Mouse (Mus musculus): ENCODE measurements around the gene Xrcc1. TPM values are rescaled to one million over a fixed set of nuclear protein-coding genes. Genes with fewer than 3 reads are reported as not detected.
A peak's percentile ranks its signal among the peaks of the same experiment; 100 is the strongest.

Gene Xrcc1
- polyA plus RNA-seq, 1 experiment from 2014 or later, result 105 TPM

DNA sequence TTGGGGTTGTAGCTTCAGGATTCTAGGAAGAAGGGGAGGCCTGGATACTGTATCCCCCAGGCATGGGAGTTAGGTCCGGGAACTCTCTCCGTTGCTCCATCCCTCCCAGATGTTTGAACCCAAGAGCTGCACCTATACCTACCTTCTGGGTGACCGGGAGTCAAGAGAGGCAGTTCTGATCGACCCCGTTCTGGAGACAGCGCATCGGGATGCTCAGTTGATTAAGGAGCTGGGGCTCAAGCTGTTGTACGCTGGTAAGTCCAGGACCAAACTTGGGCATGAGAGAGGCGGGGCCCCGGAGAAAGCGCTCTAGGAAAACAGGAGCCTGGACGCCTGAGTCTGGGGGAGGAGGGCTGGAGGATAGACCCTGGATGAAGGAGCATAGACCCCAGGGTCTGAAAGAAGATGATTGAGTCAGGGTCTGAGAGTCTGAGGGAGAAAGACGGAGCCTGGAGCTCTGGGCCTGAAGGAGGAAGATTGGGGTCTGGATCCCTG is 48.3 kb downstream of the Xrcc1 start:
- peak overlapping the region; percentile 79 for H3K4me2 ChIP-seq
- ATAC-seq (ENCODE audit: low FRiP score), result peak; percentile 11

DNA sequence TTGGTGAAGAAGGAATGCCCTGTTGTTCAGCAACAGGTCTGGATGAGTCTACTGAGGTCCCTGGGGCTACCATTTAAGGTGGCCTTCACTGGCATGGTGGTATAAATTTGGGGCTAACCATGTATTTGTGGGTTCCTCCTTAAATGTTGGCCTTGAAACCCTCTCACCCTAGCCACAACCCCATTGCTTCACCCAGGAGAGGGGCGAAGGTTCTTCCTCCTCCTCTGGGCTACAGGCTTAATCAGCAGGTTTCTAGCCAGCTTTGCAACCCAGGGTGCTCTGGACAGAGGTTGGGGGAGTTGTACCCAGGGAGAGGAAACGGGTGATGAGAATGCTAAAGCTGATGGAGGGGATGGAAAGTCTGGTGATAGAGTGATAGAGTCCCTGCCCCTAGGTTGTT is 49.4 kb downstream of the Xrcc1 start:
- no peaks in the 10 kb centered on the region for H3K36me3 ChIP-seq (replicated peaks)
- no peak overlapping the region for H3K9ac ChIP-seq
- H3K4me1 ChIP-seq, result peaks cover 20% of the 10 kb centered on the region
- no peak for ATAC-seq (ENCODE audit: low FRiP score)
- H3K9me3 ChIP-seq, result no peaks in the 10 kb centered on the region
- no peak overlapping the region for H3K4me2 ChIP-seq
- no peak overlapping the region for H3K4me3 ChIP-seq (replicated peaks)
- peaks cover 16% of the 10 kb centered on the region for H3K27me3 ChIP-seq
- 86% methylated on average over 2 of the region's 2 CpGs for WGBS
- H3K27ac ChIP-seq, result no peak overlapping the region

More for the DNA sequence above, 48.3 kb downstream of the Xrcc1 start:
- Histone ChIP-seq H3K36me3 (replicated peaks) (no peaks in the 10 kb centered on the region), H3K27ac (no peak overlapping the region), H3K9ac (peak overlapping the region; percentile 64), H3K9me3 (no peaks in the 10 kb centered on the region), H3K27me3 (peaks cover 18% of the 10 kb centered on the region), H3K4me1 (peaks cover 20% of the 10 kb centered on the region), H3K4me3 (replicated peaks) (peak overlapping the region; percentile 61)
- WGBS, result 2% methylated on average over 13 of the region's 13 CpGs

GRCm38 (mm10) chr7:24598121-24598520 is 52.0 kb downstream of the Xrcc1 start:
- no peaks in the 10 kb centered on the region for H3K36me3 ChIP-seq (replicated peaks)
- peaks cover 16% of the 10 kb centered on the region for H3K27me3 ChIP-seq
- no peak overlapping the region for H3K9ac ChIP-seq
- no peak overlapping the region for H3K27ac ChIP-seq
- H3K4me2 ChIP-seq, result no peak overlapping the region
- no peaks in the 10 kb centered on the region for H3K9me3 ChIP-seq
- H3K4me1 ChIP-seq, result peaks cover 24% of the 10 kb centered on the region
- no peak overlapping the region for H3K4me3 ChIP-seq (replicated peaks)
- 72% methylated on average over 4 of the region's 4 CpGs for WGBS
- ATAC-seq (ENCODE audit: low FRiP score), result no peak

DNA sequence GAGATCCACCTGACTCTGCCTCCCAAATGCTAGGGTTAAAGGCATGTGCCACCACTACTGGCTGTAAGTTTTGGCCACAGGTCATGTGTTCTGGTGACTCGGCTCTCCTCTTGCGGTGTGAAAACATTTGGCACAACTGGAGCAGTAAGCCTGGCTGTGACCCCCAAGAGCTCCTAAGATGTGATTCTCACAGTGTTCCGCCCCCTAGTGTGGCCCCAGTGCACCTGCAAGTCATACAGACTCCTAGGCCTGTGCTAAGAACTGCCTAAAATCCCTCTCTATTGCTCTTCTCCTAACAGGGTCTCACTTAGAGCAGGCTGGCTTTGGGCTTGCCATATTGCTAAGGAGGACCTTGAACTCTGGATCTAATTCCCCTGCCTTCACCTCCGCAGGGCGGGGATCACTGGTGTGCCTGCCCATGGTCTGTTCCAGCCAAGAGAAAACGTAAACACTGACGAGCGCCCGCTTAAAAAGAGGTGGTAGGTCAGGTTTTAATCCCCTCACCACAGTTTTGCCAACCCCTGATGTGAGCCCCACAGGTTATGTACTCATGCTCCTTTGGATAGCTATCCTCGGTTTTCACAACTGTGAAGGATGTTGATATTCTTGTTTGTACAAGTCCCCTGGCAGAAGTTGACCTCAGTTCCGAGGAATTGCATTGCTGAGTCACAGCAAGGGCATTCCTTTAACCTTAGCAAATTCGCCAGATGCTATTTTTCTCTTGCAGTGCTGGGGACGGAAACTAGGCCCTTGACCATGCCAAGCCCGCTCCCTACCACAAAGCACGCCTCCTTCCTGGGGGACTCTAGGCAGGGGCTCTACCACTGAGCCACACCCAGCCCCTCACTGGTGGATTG is 53.4 kb downstream of the Xrcc1 start:
- Histone ChIP-seq H3K27me3 (peaks cover 12% of the 10 kb centered on the region), H3K4me1 (peaks cover 13% of the 10 kb centered on the region), H3K27ac (no peak overlapping the region), H3K36me3 (replicated peaks) (no peaks in the 10 kb centered on the region), H3K9me3 (no peaks in the 10 kb centered on the region), H3K9ac (no peak overlapping the region), H3K4me2 (no peak overlapping the region), H3K4me3 (replicated peaks) (no peak overlapping the region)
- 76% methylated on average over 15 of the region's 15 CpGs for WGBS
- ATAC-seq (ENCODE audit: low FRiP score), result no peak

- Histone ChIP-seq H3K4me3 (replicated peaks) (no peak overlapping the region), H3K36me3 (replicated peaks) (no peaks in the 10 kb centered on the region), H3K27ac (no peak overlapping the region), H3K9me3 (no peaks in the 10 kb centered on the region), H3K4me1 (peaks cover 7% of the 10 kb centered on the region; the same call in 1 of the 2 replicates), H3K27me3 (no peaks in the 10 kb centered on the region), H3K4me2 (peak overlapping the region; percentile 28), H3K9ac (no peak overlapping the region)
- peak; percentile 93 for ATAC-seq (ENCODE audit: low FRiP score)
- 8% methylated on average over 13 of the region's 13 CpGs for WGBS
Observed at GRCm38 (mm10) chr7:24600941-24601597, 55.0 kb downstream of the Xrcc1 start.

DNA sequence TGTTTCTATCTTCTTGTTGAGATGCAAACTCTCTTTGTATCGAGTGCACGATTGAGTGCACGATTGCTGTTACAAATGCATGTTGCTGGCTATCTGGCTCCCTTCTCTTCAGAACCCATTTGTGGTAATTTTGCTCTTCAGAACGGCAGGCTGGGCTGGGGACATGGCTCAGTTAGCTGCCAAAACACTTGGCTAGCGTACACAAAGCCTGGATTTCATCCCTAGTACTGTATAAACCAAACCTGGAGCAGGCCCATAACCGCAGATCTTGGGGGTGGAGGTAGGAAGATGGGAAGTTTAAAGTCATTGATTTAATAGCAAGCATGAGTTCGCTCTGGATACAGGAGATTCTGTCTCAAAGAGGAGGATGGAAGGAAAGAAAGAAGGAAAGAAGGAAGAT is 59.5 kb downstream of the Xrcc1 start:
- Histone ChIP-seq H3K4me3 (replicated peaks) (no peak overlapping the region), H3K9ac (no peak overlapping the region), H3K9me3 (no peaks in the 10 kb centered on the region), H3K4me1 (peaks cover 12% of the 10 kb centered on the region), H3K27me3 (peaks cover 23% of the 10 kb centered on the region), H3K27ac (no peak overlapping the region), H3K4me2 (no peak overlapping the region), H3K36me3 (replicated peaks) (no peaks in the 10 kb centered on the region)
- WGBS, result 92% methylated on average over 7 of the region's 7 CpGs
- ATAC-seq (ENCODE audit: low FRiP score), result no peak

DNA sequence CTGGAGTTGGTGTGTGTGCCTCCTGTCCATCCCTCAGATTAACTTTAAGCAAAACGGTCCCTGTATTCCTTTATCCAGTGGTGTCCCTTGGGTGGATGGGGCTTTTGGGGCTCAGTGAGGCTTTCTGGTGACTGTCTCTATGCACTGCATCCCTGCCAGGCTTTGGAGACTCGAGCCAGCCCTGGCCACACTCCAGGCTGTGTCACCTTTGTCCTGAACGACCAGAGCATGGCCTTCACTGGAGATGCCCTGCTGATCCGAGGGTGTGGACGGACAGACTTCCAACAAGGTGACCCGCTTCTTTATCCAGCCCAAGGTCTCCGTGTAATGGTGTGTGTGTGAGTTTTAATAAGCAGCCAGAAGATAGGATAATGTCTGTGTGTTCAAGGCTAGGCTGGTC is 60.0 kb downstream of the Xrcc1 start:
- no peak overlapping the region for H3K27ac ChIP-seq
- H3K4me3 ChIP-seq (replicated peaks), result no peak overlapping the region
- WGBS, result 73% methylated on average over 7 of the region's 7 CpGs
- no peaks in the 10 kb centered on the region for H3K36me3 ChIP-seq (replicated peaks)
- ATAC-seq (ENCODE audit: low FRiP score), result no peak
- H3K9me3 ChIP-seq, result no peaks in the 10 kb centered on the region
- H3K4me1 ChIP-seq, result peaks cover 16% of the 10 kb centered on the region
- H3K27me3 ChIP-seq, result peaks cover 28% of the 10 kb centered on the region
- H3K9ac ChIP-seq, result no peak overlapping the region
- no peak overlapping the region for H3K4me2 ChIP-seq

DNA sequence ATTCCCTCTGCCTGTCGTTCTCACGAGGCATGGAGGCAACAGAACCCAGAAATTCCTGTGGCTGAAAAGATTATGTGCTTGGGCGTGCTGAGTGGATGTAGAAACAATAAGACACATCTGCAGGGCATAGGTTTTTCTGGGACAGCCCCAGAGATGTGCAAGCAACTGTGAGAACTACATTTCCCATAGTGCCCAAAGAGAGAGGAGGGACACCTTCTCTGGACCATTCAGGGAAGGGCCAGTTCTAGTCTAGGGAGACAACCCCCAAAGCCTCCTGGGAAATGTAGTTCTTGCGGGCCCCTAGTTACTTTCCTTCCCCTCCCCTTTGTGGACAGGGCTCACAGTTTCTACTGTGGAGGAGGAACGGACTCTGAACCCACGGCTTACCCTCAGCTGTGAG is 61.9 kb downstream of the Xrcc1 start:
- peak; percentile 76 for ATAC-seq (ENCODE audit: low FRiP score)
- no peak overlapping the region for H3K4me2 ChIP-seq
- no peak overlapping the region for H3K4me3 ChIP-seq (replicated peaks)
- no peaks in the 10 kb centered on the region for H3K9me3 ChIP-seq
- peaks cover 22% of the 10 kb centered on the region for H3K4me1 ChIP-seq
- no peak overlapping the region for H3K9ac ChIP-seq
- H3K27me3 ChIP-seq, result peaks cover 47% of the 10 kb centered on the region
- H3K27ac ChIP-seq, result no peak overlapping the region
- H3K36me3 ChIP-seq (replicated peaks), result no peaks in the 10 kb centered on the region
- 51% methylated on average over 6 of the region's 6 CpGs for WGBS

- peaks cover 21% of the 10 kb centered on the region for H3K4me1 ChIP-seq
Observed at GRCm38 (mm10) chr7:24608561-24608960, 62.5 kb downstream of the Xrcc1 start.

DNA sequence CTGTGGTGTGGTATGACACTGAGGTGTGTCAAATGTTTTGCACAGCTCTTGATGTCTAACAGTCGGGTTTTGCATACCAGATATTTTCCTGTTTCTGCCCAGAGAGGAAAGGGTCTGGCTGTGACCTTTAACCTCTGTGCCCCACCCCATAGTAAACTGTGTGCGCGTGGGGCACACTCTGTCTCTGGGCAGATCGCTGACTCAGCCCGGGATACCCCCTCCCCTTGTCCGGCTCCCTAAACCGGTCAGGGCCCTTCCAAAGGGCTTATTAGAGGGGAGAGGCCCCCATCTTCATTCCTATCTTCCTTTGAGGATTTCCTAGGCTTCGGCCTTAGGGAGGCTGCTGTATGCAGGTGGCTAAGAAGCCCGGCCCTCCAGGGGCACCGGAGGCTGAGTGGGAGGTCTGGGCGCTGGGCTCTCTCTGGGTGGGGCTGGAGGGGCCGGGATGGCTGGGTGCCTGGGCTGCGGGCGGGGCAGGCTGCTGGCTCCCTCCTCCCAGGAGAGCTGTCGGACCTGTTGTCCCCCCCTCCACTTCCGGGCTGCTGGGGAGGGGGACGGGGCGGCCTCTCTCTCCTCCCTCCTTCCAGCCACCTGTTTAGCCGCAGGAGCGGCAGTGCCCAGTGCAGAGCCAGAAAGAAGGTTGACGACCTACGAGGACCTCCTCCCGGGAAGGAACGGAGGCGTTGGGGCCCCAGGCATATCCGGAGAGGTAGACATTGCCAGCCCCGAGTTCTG is 64.2 kb downstream of the Xrcc1 start, which contains the start of gene Phldb3:
Gene Phldb3, plus strand, starts transcription at position 620 of the 735 bp plus-strand sequence.
- Histone ChIP-seq H3K9me3 (no peaks in the 10 kb centered on the region), H3K27ac (no peak within 1 kb of the TSS), H3K4me2 (peak within 1 kb of the TSS; percentile 58), H3K4me3 (replicated peaks) (peak within 1 kb of the TSS; percentile 36), H3K27me3 (peaks cover 68% of the 10 kb centered on the region), H3K4me1 (peaks cover 21% of the 10 kb centered on the region), H3K36me3 (replicated peaks) (no peaks in the 10 kb centered on the region), H3K9ac (peak within 1 kb of the TSS; percentile 22; the same call in 1 of the 2 replicates)
- no peak for ATAC-seq (ENCODE audit: low FRiP score)
- 3% methylated on average over 27 of the region's 27 CpGs for WGBS

More at GRCm38 (mm10) chr7:24608561-24608960, 62.5 kb downstream of the Xrcc1 start:
- 74% methylated on average over 8 of the region's 8 CpGs for WGBS
- Histone ChIP-seq H3K9ac (no peak overlapping the region), H3K4me2 (no peak overlapping the region), H3K27me3 (peaks cover 52% of the 10 kb centered on the region), H3K27ac (no peak overlapping the region), H3K36me3 (replicated peaks) (no peaks in the 10 kb centered on the region), H3K4me3 (replicated peaks) (no peak overlapping the region), H3K9me3 (no peaks in the 10 kb centered on the region)
- no peak for ATAC-seq (ENCODE audit: low FRiP score)

GRCm38 (mm10) chr7:24610879-24611494 is 64.9 kb downstream of the Xrcc1 start:
- WGBS, result under 1% methylated on average over 36 of the region's 36 CpGs
- H3K27me3 ChIP-seq, result peaks cover 70% of the 10 kb centered on the region
- H3K9me3 ChIP-seq, result no peaks in the 10 kb centered on the region
- H3K27ac ChIP-seq, result no peak overlapping the region
- peak; percentile 49 for ATAC-seq (ENCODE audit: low FRiP score)
- H3K4me1 ChIP-seq, result peaks cover 21% of the 10 kb centered on the region
- peak overlapping the region; percentile 36 for H3K4me3 ChIP-seq (replicated peaks)
- H3K4me2 ChIP-seq, result peak overlapping the region; percentile 58
- no peaks in the 10 kb centered on the region for H3K36me3 ChIP-seq (replicated peaks)
- peak overlapping the region; percentile 22; the same call in 1 of the 2 replicates for H3K9ac ChIP-seq

All from forebrain, embryonic 12.5 days (tissue).